Mouse (Mus musculus) heart, postnatal 0 days (tissue): ENCODE measurements around the gene Hspg2. TPM values are rescaled to one million over a fixed set of nuclear protein-coding genes. Genes with fewer than 3 reads are reported as not detected.

Experiments
- ATAC-seq: fragments of 200-750 bp; cut with Nextera tagmentation; 2 replicates; pipeline ENCODE4 v1.8.0; 2017; ENCODE audit warnings: low read depth, moderate number of reproducible peaks, moderate library complexity; ENCODE audit not compliant: insufficient read depth
- DNase-seq: peaks from one replicate; pipeline ENCODE4 v3.0.0-alpha.2; 2016; ENCODE audit warnings: low spot score
- H3K27ac ChIP-seq: fragments of 300-500 bp; sonication (generic); 2 replicates; pipeline ENCODE4 v1.5.1; 2014; ENCODE audit warnings: low read depth, mild to moderate bottlenecking
- H3K27me3 ChIP-seq: fragments of 300-500 bp; sonication (generic); 2 replicates; pipeline ENCODE4 v1.6.1; 2014; ENCODE audit warnings: low read length, mixed read lengths; ENCODE audit not compliant: control insufficient read depth, insufficient read depth
- H3K36me3 ChIP-seq: fragments of 300-500 bp; sonication (generic); replicated peaks from 2 replicates; pipeline ENCODE4 v1.6.1; 2014; ENCODE audit warnings: low read length, mixed read lengths; ENCODE audit not compliant: control insufficient read depth, insufficient read depth
- H3K4me1 ChIP-seq: fragments of 300-500 bp; sonication (generic); 2 replicates; pipeline ENCODE4 v1.6.1; 2014; ENCODE audit warnings: antibody characterized with exemption; ENCODE audit not compliant: control insufficient read depth, insufficient read depth
- H3K4me2 ChIP-seq: fragments of 300-500 bp; sonication (generic); 2 replicates; pipeline ENCODE4 v1.6.1; 2014; ENCODE audit warnings: low read depth, mild to moderate bottlenecking, low read length, moderate library complexity
- H3K4me3 ChIP-seq: fragments of 300-500 bp; sonication (generic); 2 replicates; pipeline ENCODE4 v1.5.1; 2014; ENCODE audit warnings: low read depth, low read length
- H3K9ac ChIP-seq: fragments of 300-500 bp; sonication (generic); replicated peaks from 2 replicates; pipeline ENCODE4 v1.6.1; 2014; ENCODE audit warnings: low read depth, low read length, mixed read lengths
- H3K9me3 ChIP-seq: fragments of 300-500 bp; sonication (generic); replicated peaks from 2 replicates; pipeline ENCODE4 v1.6.1; 2016; ENCODE audit warnings: low read length; ENCODE audit not compliant: control insufficient read depth
- CTCF ChIP-seq: IDR thresholded peaks from 2 replicates; pipeline ENCODE4 v1.5.1; 2016; ENCODE audit warnings: antibody characterized with exemption, control low read depth, low read depth
- EP300 ChIP-seq: IDR thresholded peaks from 2 replicates; pipeline ENCODE4 v1.6.1; 2016; ENCODE audit warnings: antibody characterized with exemption, low read depth
- WGBS: fragments of 180-500 bp; shearing (Covaris S2); extraction: QIAGEN DNeasy Blood & Tissue Kit; methylation state at CpG from one replicate; pipeline ENCODE4 v1.1.7; 2014; 5-methylcytosine and 5-hydroxymethylcytosine counted together
- polyA plus RNA-seq: library from polyadenylated mRNA; unstranded; fragments of >200 nt; fragmentation: Nextera tagmentation; extraction: Ambion mirVana; gene quantifications from 2 replicates; pipeline ENCODE4 v1.2.1, GENCODE M21; 2015
- total RNA-seq: library from RNA; depleted of rRNA; stranded (reverse); fragments of >200 nt; gene quantifications from 2 replicates; pipeline ENCODE4 v1.2.3, GENCODE M21; 2014; ENCODE audit warnings: low replicate concordance

Gene Hspg2
- total and polyA plus RNA-seq, 2 experiments from 2014 or later = 42.4 to 473 TPM

GRCm38 (mm10) chr4:137500953-137501352, 32.4 kb downstream of the Hspg2 start:
- peaks cover 63% of the 10 kb centered on the region for H3K4me1 ChIP-seq
- ATAC-seq = no peak
- H3K36me3 ChIP-seq = peaks cover 46% of the 10 kb centered on the region

GRCm38 (mm10) chr4:137502183-137502582, 33.6 kb downstream of the Hspg2 start:
- Histone ChIP-seq H3K9me3 (no peaks in the 10 kb centered on the region), H3K9ac (no peak overlapping the region), H3K36me3 (peaks cover 56% of the 10 kb centered on the region), H3K27me3 (no peaks in the 10 kb centered on the region), H3K4me1 (peaks cover 59% of the 10 kb centered on the region), H3K4me3 (no peak overlapping the region), H3K4me2 (no peak overlapping the region), H3K27ac (0 out of 2 replicates have a peak overlapping the region, but pooled peaks have one; percentile 43)
- TF ChIP-seq EP300 (no peak), CTCF (no peak)
- WGBS = 78% methylated on average over 10 of the region's 10 CpGs
- ATAC-seq (no peak), DNase-seq (no peak)

More at GRCm38 (mm10) chr4:137500953-137501352, 32.4 kb downstream of the Hspg2 start:
- Histone ChIP-seq H3K9ac (0 out of 2 replicates have a peak overlapping the region, but pooled peaks have one; percentile 4), H3K4me3 (no peak overlapping the region), H3K9me3 (no peaks in the 10 kb centered on the region), H3K27ac (peak overlapping the region; percentile 56), H3K4me2 (no peak overlapping the region), H3K27me3 (no peaks in the 10 kb centered on the region)
- no peak for DNase-seq
- no peak for TF ChIP-seq EP300
- TF ChIP-seq CTCF = no peak
- 41% methylated on average over 5 of the region's 5 CpGs for WGBS

DNA sequence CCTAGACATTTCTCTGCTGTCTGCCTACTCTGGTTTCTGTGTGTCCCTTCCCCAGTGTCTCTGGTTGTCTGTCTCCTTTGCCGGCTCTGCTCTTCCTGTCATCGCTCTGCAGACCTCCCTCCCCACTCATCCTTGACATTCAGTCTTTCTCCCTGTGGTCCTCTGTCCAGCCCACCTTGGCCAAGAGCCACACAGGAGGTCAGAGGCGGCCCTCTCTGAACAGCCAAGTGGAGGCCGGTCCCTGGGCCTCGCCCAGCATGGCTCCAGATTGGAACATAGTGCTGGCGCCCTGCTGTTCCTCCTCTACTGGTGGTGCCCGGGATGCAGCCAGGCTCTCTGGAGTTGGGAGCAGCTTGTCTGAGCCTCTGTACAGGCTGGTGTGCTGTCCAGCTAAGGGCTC, 34.2 kb downstream of the Hspg2 start:
- TF ChIP-seq CTCF (no peak), EP300 (no peak)
- peaks cover 53% of the 10 kb centered on the region for H3K4me1 ChIP-seq
- peak overlapping the region; percentile 43 for H3K27ac ChIP-seq
- DNase-seq (no peak), ATAC-seq (no peak)
- H3K9ac ChIP-seq = peak overlapping the region; percentile 30; the same call in 1 of the 2 replicates
- no peak overlapping the region for H3K4me3 ChIP-seq
- H3K9me3 ChIP-seq = no peaks in the 10 kb centered on the region
- no peak overlapping the region for H3K4me2 ChIP-seq
- WGBS = 46% methylated on average over 7 of the region's 7 CpGs
- no peaks in the 10 kb centered on the region for H3K27me3 ChIP-seq
- peaks cover 62% of the 10 kb centered on the region for H3K36me3 ChIP-seq

- H3K27me3 ChIP-seq = no peaks in the 10 kb centered on the region
- TF ChIP-seq EP300 = no peak
- no peak for TF ChIP-seq CTCF
- peaks cover 47% of the 10 kb centered on the region for H3K4me1 ChIP-seq
- peak overlapping the region; percentile 30 for H3K9ac ChIP-seq
- no peaks in the 10 kb centered on the region for H3K9me3 ChIP-seq
- DNase-seq = no peak
- no peak overlapping the region for H3K4me3 ChIP-seq
- H3K27ac ChIP-seq = peak overlapping the region; percentile 43; the same call in 1 of the 2 replicates
- no peak for ATAC-seq
- peaks cover 70% of the 10 kb centered on the region for H3K36me3 ChIP-seq
- WGBS = 53% methylated on average over 6 of the region's 6 CpGs
- H3K4me2 ChIP-seq = no peak overlapping the region
Measured at GRCm38 (mm10) chr4:137503509-137503971, 35.0 kb downstream of the Hspg2 start.

DNA sequence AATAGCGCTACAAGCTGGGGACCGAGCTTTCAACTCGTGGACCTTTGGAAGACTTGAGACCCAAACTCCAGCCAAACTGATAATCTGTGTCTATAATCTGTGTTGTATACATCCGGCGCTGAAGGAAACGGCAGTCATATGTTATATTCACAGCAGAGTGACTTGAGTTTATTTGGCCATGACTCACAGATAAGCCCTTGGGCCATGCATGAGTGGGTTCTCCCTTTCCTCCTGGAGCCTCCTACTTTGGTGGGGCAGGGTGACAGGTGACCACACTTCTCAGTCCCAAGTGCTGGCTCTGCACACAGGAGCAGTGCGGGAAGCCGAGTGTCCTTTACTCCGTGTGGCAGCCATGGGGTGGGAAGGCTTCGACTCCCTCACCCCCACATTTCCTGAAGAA, 38.1 kb downstream of the Hspg2 start:
- Histone ChIP-seq H3K27ac (peak overlapping the region; percentile 25; the same call in 1 of the 2 replicates), H3K27me3 (no peaks in the 10 kb centered on the region), H3K4me1 (0 out of 2 replicates have a peak, but pooled peaks cover 17% of the 10 kb centered on the region), H3K9ac (no peak overlapping the region), H3K4me2 (no peak overlapping the region), H3K36me3 (peaks cover 96% of the 10 kb centered on the region), H3K9me3 (no peaks in the 10 kb centered on the region), H3K4me3 (no peak overlapping the region)
- ATAC-seq (peak; percentile 17; the same call in 1 of the 2 replicates), DNase-seq (no peak)
- 56% methylated on average over 10 of the region's 10 CpGs for WGBS
- no peak for TF ChIP-seq EP300
- no peak for TF ChIP-seq CTCF

GRCm38 (mm10) chr4:137509528-137509927, 41.0 kb downstream of the Hspg2 start:
- peaks cover 96% of the 10 kb centered on the region for H3K36me3 ChIP-seq
- WGBS = 63% methylated on average over 9 of the region's 9 CpGs
- no peak overlapping the region for H3K4me2 ChIP-seq
- no peaks in the 10 kb centered on the region for H3K9me3 ChIP-seq
- no peaks in the 10 kb centered on the region for H3K27me3 ChIP-seq
- no peak overlapping the region for H3K27ac ChIP-seq
- H3K9ac ChIP-seq = no peak overlapping the region
- TF ChIP-seq EP300 (no peak), CTCF (no peak)
- ATAC-seq (no peak), DNase-seq (no peak)
- H3K4me3 ChIP-seq = no peak overlapping the region
- H3K4me1 ChIP-seq = no peaks in the 10 kb centered on the region
